Mouse (Mus musculus) lung, embryonic 14.5 days (tissue): ENCODE data around the gene Padi3. TPM values are rescaled to one million over a fixed set of nuclear protein-coding genes. Genes with fewer than 3 reads are reported as not detected.

ENCODE experiments used
- ATAC-seq: fragments of 200-750 bp; cut with Nextera tagmentation; 2 replicates; pipeline ENCODE4 v1.8.0; 2017; ENCODE audit warnings: mild to moderate bottlenecking, moderate TSS enrichment, moderate library complexity; ENCODE audit not compliant: insufficient read depth
- DNase-seq: peaks from one replicate; pipeline ENCODE4 v3.0.0-alpha.2; 2015
- H3K27ac ChIP-seq: fragments of 300-500 bp; sonication (generic); 2 replicates; pipeline ENCODE4 v1.5.1; 2014; ENCODE audit warnings: low read depth, mild to moderate bottlenecking, moderate library complexity
- H3K27me3 ChIP-seq: fragments of 300-500 bp; sonication (generic); 2 replicates; pipeline ENCODE4 v1.6.1; 2014; ENCODE audit warnings: low read length, control low read depth; ENCODE audit not compliant: insufficient read depth
- H3K36me3 ChIP-seq: fragments of 300-500 bp; sonication (generic); 2 replicates; pipeline ENCODE4 v1.6.1; 2014; ENCODE audit warnings: control low read depth; ENCODE audit not compliant: insufficient read depth
- H3K4me1 ChIP-seq: fragments of 300-500 bp; sonication (generic); 2 replicates; pipeline ENCODE4 v1.6.1; 2014; ENCODE audit warnings: antibody characterized with exemption, control low read depth; ENCODE audit not compliant: insufficient read depth
- H3K4me2 ChIP-seq: fragments of 300-500 bp; sonication (generic); 2 replicates; pipeline ENCODE4 v1.6.1; 2014; ENCODE audit warnings: mild to moderate bottlenecking
- H3K4me3 ChIP-seq: fragments of 300-500 bp; sonication (generic); 2 replicates; pipeline ENCODE4 v1.5.1; 2014; ENCODE audit warnings: low read depth, low read length
- H3K9ac ChIP-seq: fragments of 300-500 bp; sonication (generic); 2 replicates; pipeline ENCODE4 v1.6.1; 2014
- H3K9me3 ChIP-seq: fragments of 300-500 bp; sonication (generic); 2 replicates; pipeline ENCODE4 v1.6.1; 2016; ENCODE audit warnings: low read depth, low read length, control low read depth
- CTCF ChIP-seq: IDR thresholded peaks from 2 replicates; pipeline ENCODE4 v1.5.1; 2016; ENCODE audit warnings: antibody characterized with exemption, low read depth
- whole genome bisulfite sequencing: fragments of 180-500 bp; shearing (Covaris S2); extraction: QIAGEN DNeasy Blood & Tissue Kit; methylation state at CpG from one replicate; pipeline ENCODE4 v1.1.7; 2014; 5-methylcytosine and 5-hydroxymethylcytosine counted together
- polyA plus RNA-seq: library from polyadenylated mRNA; unstranded; fragments of >200 nt; fragmentation: Nextera tagmentation; extraction: Ambion mirVana; gene quantifications from 2 replicates; pipeline ENCODE4 v1.2.1, GENCODE M21; 2014

The Padi3 gene
- polyA plus RNA-seq, 1 experiment from 2014 or later: 0.14 TPM

GRCm38 (mm10) chr4:140750328-140750727 is 60.1 kb downstream of the Padi3 start:
- H3K9ac ChIP-seq: no peak overlapping the region
- H3K4me2 ChIP-seq: peak overlapping the region; percentile 33; the same call in 1 of the 2 replicates
- no peak overlapping the region for H3K27ac ChIP-seq
- TF ChIP-seq CTCF: peak; percentile 17; the same call in 1 of the 2 replicates
- H3K4me3 ChIP-seq: no peak overlapping the region
- no peaks in the 10 kb centered on the region for H3K27me3 ChIP-seq
- no peaks in the 10 kb centered on the region for H3K36me3 ChIP-seq
- ATAC-seq (0 out of 2 replicates have a peak, but pooled peaks have one; percentile 32), DNase-seq (peak; percentile 44)
- no peaks in the 10 kb centered on the region for H3K4me1 ChIP-seq
- WGBS: 7% methylated on average over 19 of the region's 19 CpGs
- H3K9me3 ChIP-seq: no peaks in the 10 kb centered on the region

GRCm38 (mm10) chr4:140747978-140748377 is 62.5 kb downstream of the Padi3 start:
- Histone ChIP-seq H3K27me3 (no peaks in the 10 kb centered on the region), H3K36me3 (no peaks in the 10 kb centered on the region), H3K27ac (0 out of 2 replicates have a peak overlapping the region, but pooled peaks have one; percentile 46), H3K4me2 (no peak overlapping the region), H3K9me3 (no peaks in the 10 kb centered on the region), H3K9ac (peak overlapping the region; percentile 29; the same call in 1 of the 2 replicates), H3K4me1 (no peaks in the 10 kb centered on the region), H3K4me3 (no peak overlapping the region)
- DNase-seq: peak; percentile 66
- WGBS: 20% methylated on average over 12 of the region's 12 CpGs
- 0 out of 2 replicates have a peak, but pooled peaks have one; percentile 37 for ATAC-seq
- TF ChIP-seq CTCF: no peak

GRCm38 (mm10) chr4:140744654-140745053 is 65.8 kb downstream of the Padi3 start:
- H3K9me3 ChIP-seq: no peaks in the 10 kb centered on the region
- peak; percentile 56 for DNase-seq
- WGBS: 16% methylated on average over 3 of the region's 3 CpGs
- H3K27me3 ChIP-seq: no peaks in the 10 kb centered on the region
- no peak overlapping the region for H3K9ac ChIP-seq
- no peaks in the 10 kb centered on the region for H3K4me1 ChIP-seq
- H3K27ac ChIP-seq: no peak overlapping the region
- no peak overlapping the region for H3K4me3 ChIP-seq
- peak; percentile 65 for TF ChIP-seq CTCF
- H3K36me3 ChIP-seq: no peaks in the 10 kb centered on the region
- H3K4me2 ChIP-seq: no peak overlapping the region
- ATAC-seq: no peak

- H3K4me3 ChIP-seq: no peak overlapping the region
- 26% methylated on average over 4 of the region's 4 CpGs for WGBS
- H3K4me2 ChIP-seq: no peak overlapping the region
- no peak for ATAC-seq
- no peak overlapping the region for H3K27ac ChIP-seq
- H3K9ac ChIP-seq: no peak overlapping the region
- no peak for TF ChIP-seq CTCF
- no peaks in the 10 kb centered on the region for H3K9me3 ChIP-seq
- no peak for DNase-seq
- H3K4me1 ChIP-seq: no peaks in the 10 kb centered on the region
- H3K27me3 ChIP-seq: no peaks in the 10 kb centered on the region
- H3K36me3 ChIP-seq: no peaks in the 10 kb centered on the region
Measured at GRCm38 (mm10) chr4:140743086-140743485, 67.4 kb downstream of the Padi3 start.

- H3K4me3 ChIP-seq: no peak within 1 kb of the TSS
- WGBS: 66% methylated on average over 2 of the region's 2 CpGs
- no peak for DNase-seq
- no peaks in the 10 kb centered on the region for H3K4me1 ChIP-seq
- no peak within 1 kb of the TSS for H3K4me2 ChIP-seq
- no peak for TF ChIP-seq CTCF
- H3K27me3 ChIP-seq: no peaks in the 10 kb centered on the region
- ATAC-seq: no peak
- no peak within 1 kb of the TSS for H3K9ac ChIP-seq
- H3K36me3 ChIP-seq: no peaks in the 10 kb centered on the region
- no peaks in the 10 kb centered on the region for H3K9me3 ChIP-seq
- H3K27ac ChIP-seq: no peak within 1 kb of the TSS
Measured at GRCm38 (mm10) chr4:140742543-140742942, 67.9 kb downstream of the Padi3 start, which contains the start of gene Padi6. Padi6 (minus strand) TSS chr4:140742643.

- no peak for DNase-seq
- no peak overlapping the region for H3K9ac ChIP-seq
- no peaks in the 10 kb centered on the region for H3K36me3 ChIP-seq
- 83% methylated on average over 6 of the region's 6 CpGs for WGBS
- no peaks in the 10 kb centered on the region for H3K9me3 ChIP-seq
- H3K27me3 ChIP-seq: no peaks in the 10 kb centered on the region
- H3K27ac ChIP-seq: no peak overlapping the region
- no peaks in the 10 kb centered on the region for H3K4me1 ChIP-seq
- TF ChIP-seq CTCF: no peak
- H3K4me2 ChIP-seq: no peak overlapping the region
- H3K4me3 ChIP-seq: no peak overlapping the region
- ATAC-seq: no peak
Measured at GRCm38 (mm10) chr4:140741401-140741800, 69.0 kb downstream of the Padi3 start.

GRCm38 (mm10) chr4:140740655-140741054 is 69.8 kb downstream of the Padi3 start:
- no peak overlapping the region for H3K4me3 ChIP-seq
- H3K27ac ChIP-seq: no peak overlapping the region
- H3K4me1 ChIP-seq: no peaks in the 10 kb centered on the region
- H3K9ac ChIP-seq: no peak overlapping the region
- TF ChIP-seq CTCF: no peak
- 86% methylated on average over 11 of the region's 11 CpGs for WGBS
- H3K27me3 ChIP-seq: no peaks in the 10 kb centered on the region
- DNase-seq (no peak), ATAC-seq (no peak)
- no peaks in the 10 kb centered on the region for H3K36me3 ChIP-seq
- H3K9me3 ChIP-seq: no peaks in the 10 kb centered on the region
- H3K4me2 ChIP-seq: no peak overlapping the region

Other genes starting within 250 kb of the Padi3 start
- 13.5 and 16.1 TPM in 2 replicates for gene Arhgef10l, start 144.6 kb downstream of the Padi3 start, polyA plus RNA-seq
- gene Rcc2, start 110.1 kb downstream of the Padi3 start, polyA plus RNA-seq: 54.9 and 62.8 TPM in 2 replicates
- not detected in 2 replicates for gene Padi6, start 68.0 kb downstream of the Padi3 start, polyA plus RNA-seq
- gene Padi4, start 36.4 kb downstream of the Padi3 start, polyA plus RNA-seq: 1.8 and 2.1 TPM in 2 replicates
- 0.04 and 0.11 TPM in 2 replicates for gene Padi1, start 35.1 kb upstream of the Padi3 start, polyA plus RNA-seq
- 1.1 and 1.8 TPM in 2 replicates for gene Padi2, start 95.7 kb upstream of the Padi3 start, polyA plus RNA-seq
- 382 and 392 TPM in 2 replicates for gene Sdhb, start 150.6 kb upstream of the Padi3 start, polyA plus RNA-seq
- gene Atp13a2, start 176.2 kb upstream of the Padi3 start, polyA plus RNA-seq: 34.0 and 37.2 TPM in 2 replicates
- gene Mfap2, start 199.8 kb upstream of the Padi3 start, polyA plus RNA-seq: 517 and 566 TPM in 2 replicates
- gene Crocc, start 249.9 kb upstream of the Padi3 start, polyA plus RNA-seq: 7.4 and 9.8 TPM in 2 replicates